Mouse (Mus musculus) ES-Bruce4 (cell line): ENCODE measurements around the gene Sdk2.

Experiments
- CTCF ChIP-seq: IDR thresholded peaks from one replicate; pipeline ENCODE4 v1.8.1; 2011; ENCODE audit warnings: low read depth, low read length
- EP300 ChIP-seq: IDR thresholded peaks from 2 replicates; pipeline ENCODE4 v1.6.1; 2011; ENCODE audit warnings: low read depth, low read length; ENCODE audit not compliant: insufficient read depth

DNA sequence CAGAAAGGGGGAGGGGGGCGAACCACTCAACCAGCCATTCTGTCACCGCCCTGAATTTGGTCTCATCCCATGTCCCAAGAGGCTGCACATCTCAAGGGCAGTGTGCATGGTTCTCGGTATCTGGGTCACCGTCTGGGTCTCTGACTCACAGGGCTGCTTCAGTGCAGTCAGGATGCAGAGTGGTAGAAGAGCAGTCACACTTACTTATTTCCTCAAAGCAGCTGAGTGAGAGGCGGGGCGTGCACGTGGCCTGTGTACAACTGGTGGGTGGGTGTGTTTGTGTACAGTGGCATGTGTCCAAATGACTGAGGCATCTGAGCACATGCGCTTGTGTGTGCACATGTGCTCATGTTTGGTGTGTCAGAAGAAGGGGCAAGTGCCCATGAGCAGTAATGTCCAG lies 28.8 kb downstream of the Sdk2 start:
- no peak for TF ChIP-seq CTCF
- TF ChIP-seq EP300 = no peak
